27 mouse cellular contexts compared by ENCODE assay signal in genomic region chr16:24396504-24396903, GRCm38 (mm10). TPM values are rescaled to one million over a fixed set of nuclear protein-coding genes. Genes with fewer than 3 reads are reported as not detected.
DNase-seq lines count a peak whose midpoint lies in the region; ATAC-seq and TF ChIP-seq lines count a peak whose summit lies in the region.
"Had no signal": no experiment of that assay in that cellular context is flagged by ENCODE, and none has a peak within 500 bp of the region (broad histone marks: within the 10 kb centered on the region; RNA-seq: fewer than 3 reads in every experiment).

No protein-coding gene starts in this region.

- H3K27ac ChIP-seq in limb, embryonic 13.5 days, result no peak overlapping the region
- no peak overlapping the region for H3K27ac ChIP-seq in limb, embryonic 10.5 days
- H3K27ac ChIP-seq in ES-Bruce4 (ENCODE audit: insufficient read depth, low read length), result no peak overlapping the region
- H3K27ac ChIP-seq in stomach, embryonic 15.5 days, result 0 out of 2 replicates have a peak overlapping the region, but pooled peaks have one; percentile 3
- H3K27ac ChIP-seq: embryonic facial prominence, embryonic 13.5 days; forebrain, embryonic 10.5 days; forebrain, embryonic 15.5 days; hindbrain, embryonic 13.5 days; layer of hippocampus, adult 2 months; liver, embryonic 14.5 days had no signal

- TF ChIP-seq CTCF in ES-Bruce4 (IDR thresholded peaks at IDR 0.05; ENCODE audit: low read depth, low read length), result no peak

- 82% methylated on average over 7 of the region's 7 CpGs for WGBS in limb, embryonic 13.5 days
- WGBS in limb, embryonic 10.5 days, result 93% methylated on average over 7 of the region's 7 CpGs
- 65% methylated on average over 7 of the region's 7 CpGs for WGBS in stomach, embryonic 15.5 days

- DNase-seq in cerebellum, adult 9-10 months, result peak; percentile 30
- no peak for DNase-seq in cerebellum, postnatal 4 days (ENCODE audit: low spot score in 2 of 2)
- no peak for DNase-seq in limb, embryonic 10.5 days (ENCODE audit: low spot score)
- DNase-seq in layer of hippocampus, adult 8-10 months (ENCODE audit: low spot score in 2 of 2), result no peak
- no peak for DNase-seq in layer of hippocampus, postnatal 25 days (ENCODE audit: extremely low spot score in 1 of 2, low spot score in 1 of 2)
- DNase-seq: adrenal gland, postnatal 10 days; cerebellum, adult 8-10 months; gastrocnemius, postnatal 25 days; heart, postnatal 36 days; kidney, postnatal 14 days; layer of hippocampus, postnatal 36 days; left cerebral cortex, postnatal 4 days; liver; thymus, adult 18-20 months; thymus, postnatal 25 days had no signal

- no peak overlapping the region for H3K9ac ChIP-seq in limb, embryonic 13.5 days
- no peak overlapping the region for H3K9ac ChIP-seq in ES-Bruce4 (ENCODE audit: low read depth, poor library complexity, severe bottlenecking)
- no peak overlapping the region for H3K9ac ChIP-seq in stomach, embryonic 15.5 days
- H3K9ac ChIP-seq: embryonic facial prominence, embryonic 13.5 days; forebrain, embryonic 15.5 days; hindbrain, embryonic 13.5 days; liver, embryonic 14.5 days had no signal

- TF ChIP-seq POLR2A in ES-Bruce4 (IDR thresholded peaks at IDR 0.05; ENCODE audit: insufficient read depth, low read length), result no peak

- no peak overlapping the region for H3K4me3 ChIP-seq in limb, embryonic 13.5 days
- no peak overlapping the region for H3K4me3 ChIP-seq in limb, embryonic 10.5 days
- no peak overlapping the region for H3K4me3 ChIP-seq in ES-Bruce4 (ENCODE audit: low read depth, low read length)
- H3K4me3 ChIP-seq in stomach, embryonic 15.5 days (replicated peaks), result no peak overlapping the region
- H3K4me3 ChIP-seq: embryonic facial prominence, embryonic 13.5 days; forebrain, embryonic 10.5 days; forebrain, embryonic 15.5 days; hindbrain, embryonic 13.5 days; layer of hippocampus, adult 2 months had no signal

- H3K9me3 ChIP-seq in limb, embryonic 13.5 days, result no peaks in the 10 kb centered on the region
- H3K9me3 ChIP-seq in limb, embryonic 10.5 days (replicated peaks), result no peaks in the 10 kb centered on the region
- H3K9me3 ChIP-seq in ES-Bruce4 (replicated peaks; ENCODE audit: control insufficient read depth, insufficient read depth, low read length, poor library complexity, severe bottlenecking), result no peaks in the 10 kb centered on the region
- H3K9me3 ChIP-seq in stomach, embryonic 15.5 days, result no peaks in the 10 kb centered on the region
- H3K9me3 ChIP-seq: embryonic facial prominence, embryonic 13.5 days; forebrain, embryonic 10.5 days; forebrain, embryonic 15.5 days; hindbrain, embryonic 13.5 days had no signal

- peaks cover 49% of the 10 kb centered on the region for H3K4me1 ChIP-seq in limb, embryonic 13.5 days
- H3K4me1 ChIP-seq in limb, embryonic 10.5 days, result peaks cover 60% of the 10 kb centered on the region
- peaks cover 8% of the 10 kb centered on the region for H3K4me1 ChIP-seq in ES-Bruce4 (ENCODE audit: control insufficient read depth, insufficient read depth, low read length)
- H3K4me1 ChIP-seq in stomach, embryonic 15.5 days, result peaks cover 35% of the 10 kb centered on the region

- H3K27me3 ChIP-seq in limb, embryonic 13.5 days, result no peaks in the 10 kb centered on the region
- no peaks in the 10 kb centered on the region for H3K27me3 ChIP-seq in limb, embryonic 10.5 days (ENCODE audit: low read depth, poor library complexity, severe bottlenecking)
- no peaks in the 10 kb centered on the region for H3K27me3 ChIP-seq in ES-Bruce4 (ENCODE audit: control insufficient read depth, insufficient read depth, low read length, poor library complexity, severe bottlenecking)
- H3K27me3 ChIP-seq in stomach, embryonic 15.5 days (replicated peaks), result no peaks in the 10 kb centered on the region
- H3K27me3 ChIP-seq: embryonic facial prominence, embryonic 13.5 days; forebrain, embryonic 15.5 days; hindbrain, embryonic 13.5 days had no signal

- 0 out of 2 replicates have a peak, but pooled peaks have one; percentile 23 for TF ChIP-seq EP300 in ES-Bruce4 (IDR thresholded peaks at IDR 0.05; ENCODE audit: insufficient read depth, low read depth, low read length)

- no peak for ATAC-seq in limb, embryonic 13.5 days (ENCODE audit: low FRiP score, low read depth)
- ATAC-seq in stomach, embryonic 15.5 days (ENCODE audit: insufficient read depth, low FRiP score, low read depth), result no peak
- ATAC-seq: forebrain, embryonic 15.5 days had no signal

- peaks cover 4% of the 10 kb centered on the region; the same call in 1 of the 2 replicates for H3K36me3 ChIP-seq in limb, embryonic 13.5 days
- H3K36me3 ChIP-seq in limb, embryonic 10.5 days, result no peaks in the 10 kb centered on the region
- H3K36me3 ChIP-seq in ES-Bruce4 (ENCODE audit: control insufficient read depth, insufficient read depth, low read length, poor library complexity, severe bottlenecking), result no peaks in the 10 kb centered on the region
- no peaks in the 10 kb centered on the region for H3K36me3 ChIP-seq in stomach, embryonic 15.5 days
- H3K36me3 ChIP-seq: embryonic facial prominence, embryonic 13.5 days; forebrain, embryonic 10.5 days; forebrain, embryonic 15.5 days; G1E; hindbrain, embryonic 13.5 days had no signal

- H3K4me2 ChIP-seq in limb, embryonic 13.5 days (replicated peaks), result 0 out of 2 replicates have a peak overlapping the region, but pooled peaks have one; percentile 0
- no peak overlapping the region for H3K4me2 ChIP-seq in stomach, embryonic 15.5 days
- H3K4me2 ChIP-seq: embryonic facial prominence, embryonic 13.5 days; forebrain, embryonic 15.5 days; heart, embryonic 11.5 days; hindbrain, embryonic 13.5 days; midbrain, embryonic 11.5 days had no signal

RNA-seq across cellular contexts. Expression of gene Lpp, which starts 3.2 kb away (rescaled TPM):
- polyA plus RNA-seq in limb, embryonic 13.5 days (2015; fragmentation: Nextera tagmentation; extraction: Ambion mirVana), result 52.6 and 56.0 TPM in 2 replicates
- 38.6 and 45.3 TPM in 2 replicates for polyA plus RNA-seq in limb, embryonic 10.5 days (2016; fragmentation: Nextera tagmentation; extraction: Ambion mirVana)
- 48.5 and 49.8 TPM in 2 replicates for polyA plus RNA-seq in ES-Bruce4 (2011; ENCODE audit: insufficient read depth, insufficient read length, low read depth, missing spikeins)
- 69.5 and 73.3 TPM in 2 replicates for polyA plus RNA-seq in stomach, embryonic 15.5 days (2015; fragmentation: Nextera tagmentation; extraction: Ambion mirVana)
- total RNA-seq in layer of hippocampus, adult 8-10 months (2022), result 10 to 100 TPM in 2 of 4 experiments, 1 to 10 TPM in 2; 8.3 to 12.0 (median 10.4) TPM
- 1 to 10 TPM; 7.2 to 8.6 TPM for total RNA-seq in layer of hippocampus, postnatal 25 days (2021)
- polyA plus RNA-seq: G1E had no signal
